Mouse (Mus musculus) CH12.LX (cell line): ENCODE data around the gene Dhx9. TPM values are rescaled to one million over a fixed set of nuclear protein-coding genes. Genes with fewer than 3 reads are reported as not detected.

ENCODE experiments used
- DNase-seq: peaks from one replicate; pipeline ENCODE4 v3.0.0-alpha.2; 2013; ENCODE audit errors: extremely low read depth
- H3K27ac ChIP-seq: 2 replicates; pipeline ENCODE4 v1.5.1; 2012; ENCODE audit warnings: low read depth, mild to moderate bottlenecking, control low read depth, moderate library complexity; ENCODE audit not compliant: insufficient read depth
- H3K27me3 ChIP-seq: replicated peaks from 2 replicates; pipeline ENCODE3; 2012; ENCODE audit warnings: inconsistent platforms
- H3K36me3 ChIP-seq, 2 experiments: replicated peaks in 1 of 2; 2 replicates each; pipeline versions ENCODE3 to v1.6.1; 2012; ENCODE audit warnings: inconsistent platforms in 1 of 2, low read length in 1 of 2, mild to moderate bottlenecking in 1 of 2, mixed read lengths in 1 of 2, moderate library complexity in 1 of 2; ENCODE audit not compliant: control insufficient read depth in 1 of 2, insufficient read depth in 1 of 2
- H3K4me1 ChIP-seq, 2 experiments: 2 replicates each; pipeline ENCODE4 v1.6.1; 2012; ENCODE audit warnings: inconsistent platforms in 1 of 2, moderate library complexity in 1 of 2; ENCODE audit not compliant: insufficient read depth in 2 of 2, control insufficient read depth in 1 of 2
- H3K4me2 ChIP-seq: 2 replicates; pipeline ENCODE4 v1.6.1; 2012; ENCODE audit warnings: low read depth, mild to moderate bottlenecking, control low read depth; ENCODE audit not compliant: poor library complexity, insufficient read depth, severe bottlenecking
- H3K4me3 ChIP-seq, 3 experiments: fragments of 150-350 bp in 1 of 3; sonication (generic) in 1 of 3; replicated peaks in 1 of 3; 2 replicates each; pipeline versions ENCODE3 to v1.5.1; 2011 to 2012; ENCODE audit warnings: low read depth in 2 of 3, low read length in 2 of 3, mild to moderate bottlenecking in 2 of 3, moderate library complexity in 2 of 3, control low read depth in 1 of 3, improper control_type of control experiment in 1 of 3, inconsistent platforms in 1 of 3, mixed read lengths in 1 of 3; ENCODE audit not compliant: poor library complexity in 1 of 3
- H3K79me2 ChIP-seq: replicated peaks from 2 replicates; pipeline ENCODE4 v1.6.1; 2012; ENCODE audit warnings: mild to moderate bottlenecking, moderate library complexity; ENCODE audit not compliant: control insufficient read depth, poor library complexity, insufficient read depth, severe bottlenecking; ENCODE audit errors: extremely low read depth
- H3K9ac ChIP-seq: 2 replicates; pipeline ENCODE4 v1.6.1; 2012; ENCODE audit warnings: low read depth, mild to moderate bottlenecking, control low read depth, moderate library complexity; ENCODE audit not compliant: insufficient read depth
- H3K9me3 ChIP-seq: replicated peaks from 2 replicates; pipeline ENCODE3; 2012; ENCODE audit warnings: low read length, inconsistent platforms, mixed read lengths
- CHD1 ChIP-seq: IDR thresholded peaks from 2 replicates; pipeline ENCODE4 v1.6.1; 2012; ENCODE audit warnings: low read depth, low read length, improper control_type of control experiment, inconsistent platforms
- CTCF ChIP-seq, 2 experiments: IDR thresholded peaks in 1 of 2; conservative IDR thresholded peaks in 1 of 2; 2 replicates each; pipeline ENCODE4 v1.5.1; 2011 to 2012; ENCODE audit warnings: low read depth in 2 of 2, low read length in 2 of 2, improper control_type of control experiment in 1 of 2, inconsistent platforms in 1 of 2, mild to moderate bottlenecking in 1 of 2, moderate library complexity in 1 of 2
- E2F4 ChIP-seq: IDR thresholded peaks from 2 replicates; pipeline ENCODE4 v1.6.1; 2011; ENCODE audit warnings: low read depth, low read length, improper control_type of control experiment; ENCODE audit not compliant: insufficient replicate concordance
- ETS1 ChIP-seq: conservative IDR thresholded peaks from 2 replicates; pipeline ENCODE4 v1.6.1; 2012; ENCODE audit warnings: low read depth, mild to moderate bottlenecking, inconsistent platforms, low read length, improper control_type of control experiment, moderate library complexity
- IRF4 ChIP-seq: IDR thresholded peaks from 2 replicates; pipeline ENCODE4 v1.6.1; 2014; ENCODE audit warnings: low read depth, mild to moderate bottlenecking, inconsistent platforms, low read length, improper control_type of control experiment
- JUN ChIP-seq: IDR thresholded peaks from 2 replicates; pipeline ENCODE4 v1.6.1; 2011; ENCODE audit warnings: low read depth, mild to moderate bottlenecking, low read length, improper control_type of control experiment, moderate library complexity; ENCODE audit not compliant: insufficient read depth
- JUND ChIP-seq: conservative IDR thresholded peaks from 2 replicates; pipeline ENCODE4 v1.6.1; 2011; ENCODE audit warnings: low read depth, low read length, improper control_type of control experiment
- KAT2A ChIP-seq: IDR thresholded peaks from 2 replicates; pipeline ENCODE4 v1.6.1; 2012; ENCODE audit warnings: low read length, improper control_type of control experiment, inconsistent platforms; ENCODE audit not compliant: insufficient replicate concordance
- MAFK ChIP-seq: IDR thresholded peaks from 2 replicates; pipeline ENCODE4 v1.6.1; 2011; ENCODE audit warnings: low read length, improper control_type of control experiment; ENCODE audit not compliant: insufficient replicate concordance
- MAX ChIP-seq: IDR thresholded peaks from 2 replicates; pipeline ENCODE4 v1.6.1; 2011; ENCODE audit warnings: low read length, improper control_type of control experiment
- MEF2A ChIP-seq: IDR thresholded peaks from 2 replicates; pipeline ENCODE4 v1.6.1; 2014; ENCODE audit warnings: low read depth, mild to moderate bottlenecking, inconsistent platforms, low read length, improper control_type of control experiment, borderline replicate concordance
- MXI1 ChIP-seq: IDR thresholded peaks from 2 replicates; pipeline ENCODE4 v1.6.1; 2011; ENCODE audit warnings: mild to moderate bottlenecking, low read depth, low read length, improper control_type of control experiment
- NRF1 ChIP-seq: IDR thresholded peaks from 2 replicates; pipeline ENCODE4 v1.6.1; 2014; ENCODE audit warnings: low read depth, mild to moderate bottlenecking, inconsistent platforms, low read length, improper control_type of control experiment, moderate library complexity
- PAX5 ChIP-seq: IDR thresholded peaks from 2 replicates; pipeline ENCODE4 v1.6.1; 2012; ENCODE audit warnings: low read length, inconsistent platforms, mixed read lengths
- POLR2AphosphoS2 ChIP-seq: IDR thresholded peaks from 2 replicates; pipeline ENCODE4 v1.6.1; 2011; ENCODE audit warnings: low read depth, low read length, improper control_type of control experiment
- RAD21 ChIP-seq: IDR thresholded peaks from 2 replicates; pipeline ENCODE4 v1.6.1; 2011; ENCODE audit warnings: low read depth, mild to moderate bottlenecking, low read length, improper control_type of control experiment, moderate library complexity
- SMC3 ChIP-seq: IDR thresholded peaks from 2 replicates; pipeline ENCODE4 v1.6.1; 2011; ENCODE audit warnings: low read depth, low read length, improper control_type of control experiment
- TCF12 ChIP-seq: IDR thresholded peaks from 2 replicates; pipeline ENCODE4 v1.6.1; 2014; ENCODE audit warnings: low read depth, mild to moderate bottlenecking, inconsistent platforms, low read length, improper control_type of control experiment
- USF1 ChIP-seq: IDR thresholded peaks from 2 replicates; pipeline ENCODE4 v1.6.1; 2014; ENCODE audit warnings: low read depth, mild to moderate bottlenecking, inconsistent platforms, low read length, improper control_type of control experiment
- USF2 ChIP-seq: conservative IDR thresholded peaks from 2 replicates; pipeline ENCODE4 v1.6.1; 2011; ENCODE audit warnings: low read depth, low read length, improper control_type of control experiment
- ZC3H11A ChIP-seq: IDR thresholded peaks from 2 replicates; pipeline ENCODE4 v1.6.1; 2012; ENCODE audit warnings: low read depth, mild to moderate bottlenecking, inconsistent platforms, low read length, improper control_type of control experiment
- ZKSCAN1 ChIP-seq: IDR thresholded peaks from 2 replicates; pipeline ENCODE4 v1.6.1; 2012; ENCODE audit warnings: low read depth, inconsistent platforms, low read length, improper control_type of control experiment, borderline replicate concordance
- ZMIZ1 ChIP-seq: IDR thresholded peaks from 2 replicates; pipeline ENCODE4 v1.6.1; 2012; ENCODE audit warnings: low read depth, mild to moderate bottlenecking, inconsistent platforms, low read length, improper control_type of control experiment
- ZNF384 ChIP-seq: IDR thresholded peaks from 2 replicates; pipeline ENCODE4 v1.6.1; 2012; ENCODE audit warnings: low read depth, low read length, improper control_type of control experiment, inconsistent platforms
- dilution Hi-C: fragments of 300-500 bp; cut with MboI; formaldehyde crosslinking; loops from 2 replicates; pipeline ENCODE4 v1.14.3; 2020; ENCODE audit warnings: low sequenced_read_pairs; ENCODE audit not compliant: extremely low pct_unique_long_range_greater_than_20kb, extremely low pct_ligation_motif_present
- in situ Hi-C: fragments of 300-500 bp; cut with MboI; formaldehyde crosslinking; loops from 3 replicates; pipeline ENCODE4 v1.14.3; 2019; ENCODE audit warnings: low sequenced_read_pairs, low pct_ligation_motif_present, low pct_unique_long_range_greater_than_20kb, mixed read lengths
- polyA plus RNA-seq: library from polyadenylated mRNA; unstranded; fragments of >175 nt; gene quantifications from 2 replicates; pipeline ENCODE4 v1.2.1, GENCODE M21; 2012; ENCODE audit warnings: low read depth; ENCODE audit not compliant: insufficient read length
- total RNA-seq, 2 experiments: library from RNA; depleted of rRNA; stranded (reverse); fragments of 300-350 nt in 1 of 2; fragments of >200 nt in 1 of 2; gene quantifications; 2 replicates each; pipeline ENCODE4 v1.2.3; 2012 to 2014

Gene Dhx9
- total and polyA plus RNA-seq, 3 experiments = 55.4 to 233 (median 98.8) TPM

DNA sequence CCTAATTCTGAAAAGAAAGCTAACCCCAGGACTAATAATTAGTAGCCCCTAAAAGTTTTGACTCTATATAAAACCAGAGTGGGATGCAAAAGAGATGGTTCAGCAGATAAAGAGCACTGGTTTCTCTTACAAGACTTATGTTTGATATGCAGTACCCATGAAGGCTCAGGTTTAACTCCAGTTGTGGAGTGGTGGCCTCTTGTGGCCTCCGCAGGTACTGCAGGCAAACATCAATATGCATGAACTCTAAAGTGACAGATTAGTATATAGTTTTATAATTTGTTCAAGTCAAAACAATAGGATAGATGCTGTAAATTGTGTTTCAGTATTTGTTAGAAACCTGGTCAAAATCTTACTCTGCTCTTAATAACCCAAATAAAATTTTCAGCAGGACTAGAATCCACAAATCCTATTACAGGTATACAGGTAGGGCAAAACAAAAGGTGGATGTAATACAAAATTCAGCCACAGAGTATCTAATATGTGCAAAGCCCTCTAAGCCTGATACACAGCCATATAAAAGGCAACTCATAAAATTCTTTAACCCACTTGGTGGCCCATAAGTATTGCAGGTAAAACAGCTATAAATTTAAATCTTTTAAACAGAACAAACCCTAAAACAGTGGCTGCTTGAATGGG is 7.0 kb downstream of the Dhx9 start:
- no peaks in the 10 kb centered on the region for H3K27me3 ChIP-seq
- TF ChIP-seq RAD21 = peak; percentile 23
- TF ChIP-seq JUND = 0 out of 2 replicates have a peak, but pooled peaks have one; percentile 15
- TF ChIP-seq ZC3H11A = no peak
- TF ChIP-seq JUN = no peak
- peak; percentile 69 to 81 for TF ChIP-seq CTCF (conservative IDR thresholded peaks at IDR 0.05 in 1 of 2, IDR thresholded peaks at IDR 0.05 in 1 of 2; ENCODE audit: low read depth in 2 of 2, low read length in 2 of 2)
- no peak for TF ChIP-seq PAX5
- TF ChIP-seq MEF2A = no peak
- TF ChIP-seq, all 38 proteins: peak for 3
- peak; percentile 75 for DNase-seq
- Histone ChIP-seq H3K79me2 (peaks cover 90% of the 10 kb centered on the region), H3K27ac (no peak overlapping the region), H3K9me3 (no peaks in the 10 kb centered on the region), H3K4me3 (no peak overlapping the region), H3K4me2 (no peak overlapping the region), H3K4me1 (peaks cover 2 to 44% of the 10 kb centered on the region in 2 experiments; a peak in 3 of 4 replicates), H3K36me3 (peaks cover 36 to 85% of the 10 kb centered on the region in 2 experiments), H3K9ac (no peak overlapping the region)
- in situ Hi-C loops (no loop called here), dilution Hi-C loops (no loop called here)

DNA sequence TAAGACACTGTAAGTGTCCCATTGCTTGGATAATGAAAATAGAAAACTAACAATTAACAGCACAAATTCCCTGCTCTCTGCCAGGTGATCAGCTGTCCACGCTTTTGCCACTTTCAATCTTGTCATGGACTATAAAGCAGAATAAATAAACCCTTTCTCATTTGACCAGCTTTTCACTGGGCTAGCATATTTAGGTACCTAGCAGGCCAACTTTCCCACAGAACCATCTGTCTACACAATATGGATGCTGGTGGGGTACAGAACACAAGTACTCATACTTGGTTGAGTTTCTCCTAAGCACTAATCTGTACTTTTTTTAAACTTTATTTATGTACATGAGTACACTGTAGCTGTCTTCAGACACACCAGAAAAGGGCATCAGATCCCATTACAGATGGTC is 8.2 kb downstream of the Dhx9 start:
- in situ Hi-C loops (no loop called here), dilution Hi-C loops (no loop called here)
- peaks cover 2 to 42% of the 10 kb centered on the region in 2 experiments; a peak in 3 of 4 replicates for H3K4me1 ChIP-seq
- peaks cover 43 to 92% of the 10 kb centered on the region in 2 experiments for H3K36me3 ChIP-seq
- H3K9ac ChIP-seq = no peak overlapping the region
- no peak overlapping the region for H3K4me2 ChIP-seq
- peaks cover 84% of the 10 kb centered on the region for H3K79me2 ChIP-seq
- DNase-seq = no peak
- no peak overlapping the region for H3K4me3 ChIP-seq
- H3K27me3 ChIP-seq = no peaks in the 10 kb centered on the region
- no peaks in the 10 kb centered on the region for H3K9me3 ChIP-seq
- H3K27ac ChIP-seq = no peak overlapping the region
- no peak for TF ChIP-seq MXI1
- TF ChIP-seq ZMIZ1 = no peak
- no peak for TF ChIP-seq RAD21
- no peak for TF ChIP-seq ZKSCAN1
- TF ChIP-seq TCF12 = no peak
- TF ChIP-seq ZNF384 = no peak
- TF ChIP-seq IRF4 = no peak
- TF ChIP-seq USF1 = no peak
- TF ChIP-seq CTCF (conservative IDR thresholded peaks at IDR 0.05 in 1 of 2, IDR thresholded peaks at IDR 0.05 in 1 of 2; ENCODE audit: low read depth in 2 of 2, low read length in 2 of 2) = no peak
- TF ChIP-seq NRF1 = no peak
- no peak for TF ChIP-seq CHD1
- no peak for TF ChIP-seq SMC3
- no peak for TF ChIP-seq USF2
- no peak for TF ChIP-seq E2F4
- TF ChIP-seq ETS1 = no peak
- TF ChIP-seq MAFK = no peak
- no peak for TF ChIP-seq POLR2AphosphoS2
- no peak for TF ChIP-seq MAX
- no peak for TF ChIP-seq KAT2A
